Mouse (Mus musculus) embryo, embryonic 10 days (tissue): ENCODE measurements at regions not wholly inside any gene's neighbourhood (a gene's known extent, or its start where the extent isn't known, plus 50 kb on each side); places are given as distances from the start of the nearest gene placed in this dataset.
A peak's percentile ranks its signal among the peaks of the same experiment; 100 is the strongest.

ENCODE experiments used
- DNase-seq: peaks from one replicate; pipeline ENCODE4 v3.0.0-alpha.2; 2015; ENCODE audit warnings: low spot score

DNA sequence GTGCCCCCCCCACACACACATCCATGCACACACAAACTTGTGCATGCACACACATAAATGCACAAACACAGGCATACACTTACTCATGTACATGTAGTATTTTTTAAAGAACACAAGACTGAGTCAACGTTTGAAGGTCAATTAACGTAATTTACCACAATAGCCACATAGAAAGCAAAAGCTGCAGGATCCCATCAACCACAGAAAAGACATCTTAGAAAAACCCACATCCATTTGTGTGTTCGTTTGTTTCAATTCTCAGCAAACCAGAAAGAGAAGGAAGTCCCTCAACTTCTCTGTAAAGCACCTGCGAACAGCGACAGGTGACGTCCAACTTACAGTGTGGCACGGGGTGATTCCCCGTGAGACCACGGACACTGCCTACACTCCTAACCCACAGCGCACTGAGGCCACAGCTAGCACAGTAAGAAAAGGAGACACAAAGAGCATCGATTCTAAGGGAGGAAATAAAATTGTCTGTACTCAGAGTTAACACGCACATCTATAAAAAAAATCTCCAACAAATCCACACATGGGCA, 53.8 kb downstream of the Dio3 start:
- no peak for DNase-seq

GRCm38 (mm10) chr12:110334609-110335008, 55.7 kb downstream of the Dio3 start:
- DNase-seq = no peak

DNA sequence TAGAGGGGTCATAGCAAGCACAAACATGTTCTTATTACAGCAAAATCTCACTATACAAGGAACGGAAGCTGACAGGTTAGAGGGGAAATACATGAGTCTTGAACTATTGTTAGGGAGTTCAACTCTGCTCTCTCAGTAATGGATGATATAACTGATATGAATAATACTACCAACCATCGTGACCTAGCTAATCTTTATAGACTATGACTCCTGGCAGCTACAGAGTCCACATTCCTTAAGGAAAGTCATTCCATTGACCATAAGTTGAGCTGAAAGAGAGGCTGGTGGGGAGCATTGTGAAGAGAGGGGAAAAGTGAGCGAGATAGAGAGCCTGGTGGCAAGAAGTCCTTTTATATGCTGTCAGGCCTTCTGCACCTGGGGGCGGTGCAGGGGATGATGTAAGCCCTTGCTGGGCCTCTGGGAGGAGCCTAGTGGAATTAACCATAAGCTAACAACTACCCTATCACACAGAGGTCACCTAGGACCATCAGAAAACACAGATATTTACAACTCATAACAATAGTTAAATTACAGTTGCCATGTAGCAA, 65.5 kb downstream of the Dio3 start:
- DNase-seq = no peak

DNA sequence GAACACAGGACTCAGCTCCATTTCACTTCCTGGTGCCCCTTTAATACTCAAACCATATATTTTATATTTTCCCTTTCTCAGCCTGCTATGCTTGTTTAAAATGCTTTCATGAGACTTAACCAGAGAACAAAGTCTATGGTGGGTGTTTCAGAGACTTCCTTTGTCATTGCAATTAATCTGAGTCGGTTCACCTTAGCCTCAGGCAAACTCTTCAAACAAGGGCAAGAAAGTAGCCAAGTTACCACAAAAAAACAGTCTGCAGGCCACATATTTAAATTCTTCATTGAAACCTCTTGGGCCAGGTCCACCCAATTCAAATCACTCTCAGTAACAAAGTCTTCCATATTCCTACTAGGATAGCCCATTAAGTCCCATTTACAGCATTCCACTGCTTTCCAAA, 70.8 kb downstream of the Dio3 start:
- DNase-seq = no peak

DNA sequence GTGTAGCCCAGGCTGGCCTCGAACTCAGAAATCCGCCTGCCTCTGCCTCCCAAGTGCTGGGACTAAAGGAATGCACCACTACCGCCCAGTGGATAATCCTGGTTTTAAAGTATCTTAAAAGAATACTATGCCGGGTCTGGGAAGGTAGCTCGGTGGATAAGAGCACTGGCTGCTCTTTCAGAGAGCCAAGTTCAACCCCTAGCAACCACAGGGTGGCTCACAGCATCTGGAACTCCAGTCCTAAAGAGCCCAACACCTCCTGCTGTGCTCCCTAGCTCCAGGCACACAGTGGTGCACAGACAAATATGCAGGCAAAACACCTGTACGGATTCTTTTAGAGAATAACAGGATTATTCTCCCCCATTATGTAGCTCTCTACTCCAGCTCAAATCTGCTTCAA, 77.0 kb downstream of the Dio3 start:
- no peak for DNase-seq

GRCm38 (mm10) chr12:110367102-110367501, 79.8 kb upstream of the Ppp2r5c start:
- no peak for DNase-seq

- DNase-seq = no peak
Observed at GRCm38 (mm10) chr12:110367822-110368221, 79.1 kb upstream of the Ppp2r5c start.

DNA sequence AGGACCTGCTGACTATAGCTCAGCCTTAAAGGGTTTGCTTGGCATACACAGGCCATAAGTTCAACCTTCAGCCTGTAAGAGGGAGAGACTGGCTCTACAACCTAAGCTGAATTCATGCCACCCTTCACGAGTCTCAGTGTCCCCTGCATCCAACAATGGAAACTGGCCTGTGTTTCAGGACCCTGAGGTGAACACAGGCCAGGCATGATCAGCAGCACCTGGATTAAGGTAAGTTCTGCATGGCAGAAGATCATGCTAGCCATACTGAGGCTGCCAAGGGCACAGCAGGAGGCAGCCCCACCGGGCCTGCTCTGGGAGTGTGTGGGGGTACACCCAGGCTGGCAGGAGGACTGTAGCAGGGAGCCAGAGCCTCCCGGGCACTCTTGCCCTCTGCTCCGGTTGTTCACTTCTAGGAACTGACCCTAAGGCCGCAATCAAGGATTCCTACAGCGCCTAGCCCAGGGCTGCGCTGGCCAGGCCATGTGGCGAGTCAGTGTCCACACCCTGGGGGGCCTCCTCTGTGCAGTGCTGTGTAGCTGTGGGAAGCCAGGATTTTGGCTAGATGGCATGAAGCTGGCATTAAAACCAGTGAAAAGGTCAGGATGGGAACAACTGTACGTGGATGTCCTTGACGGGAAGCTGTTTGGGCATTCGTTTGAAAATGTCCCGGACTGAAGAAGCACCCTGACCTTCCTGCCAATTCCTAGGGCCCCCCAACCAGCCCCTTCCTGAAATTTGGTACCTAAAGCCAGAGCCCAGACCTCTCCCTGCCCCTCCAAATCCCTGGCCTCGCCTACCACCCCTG, 74.8 kb upstream of the Ppp2r5c start:
- DNase-seq = no peak

- DNase-seq = no peak
Observed at GRCm38 (mm10) chr12:110372986-110373385, 73.9 kb upstream of the Ppp2r5c start.

DNA sequence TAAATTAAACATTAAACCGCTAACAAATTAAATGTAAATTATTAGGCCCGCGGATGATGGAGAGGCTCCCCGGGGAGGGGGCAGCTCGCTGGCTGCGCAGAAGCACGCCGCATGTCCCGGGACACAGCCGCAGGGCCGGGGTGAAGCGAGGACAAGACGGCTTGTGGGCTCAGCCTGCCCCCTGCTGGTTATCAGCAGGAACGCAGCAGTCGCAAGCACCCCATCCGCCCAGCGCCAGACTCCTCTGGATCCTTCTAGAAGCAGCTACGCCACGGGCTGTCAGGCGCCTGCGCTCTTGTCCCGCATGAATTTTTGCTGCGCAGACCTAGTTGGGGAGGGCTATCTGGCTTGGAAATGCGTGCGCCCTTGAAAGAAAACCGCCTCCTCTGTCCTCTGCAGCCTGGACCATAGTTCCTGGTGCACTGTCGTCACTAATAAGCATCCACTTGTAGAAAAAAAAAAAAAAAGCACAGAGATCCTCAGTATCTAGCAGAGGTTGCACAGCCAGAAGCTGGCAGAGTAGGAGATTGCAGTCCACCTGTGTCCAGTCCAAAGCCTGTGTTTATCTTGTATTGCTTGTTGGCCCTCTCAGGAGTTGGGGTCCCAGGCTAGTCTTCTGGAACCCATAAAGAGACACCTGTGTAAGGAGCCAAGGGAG, 73.4 kb upstream of the Ppp2r5c start:
- DNase-seq = peak; percentile 92

GRCm38 (mm10) chr12:110375139-110375538, 71.8 kb upstream of the Ppp2r5c start:
- peak; percentile 74 for DNase-seq

DNA sequence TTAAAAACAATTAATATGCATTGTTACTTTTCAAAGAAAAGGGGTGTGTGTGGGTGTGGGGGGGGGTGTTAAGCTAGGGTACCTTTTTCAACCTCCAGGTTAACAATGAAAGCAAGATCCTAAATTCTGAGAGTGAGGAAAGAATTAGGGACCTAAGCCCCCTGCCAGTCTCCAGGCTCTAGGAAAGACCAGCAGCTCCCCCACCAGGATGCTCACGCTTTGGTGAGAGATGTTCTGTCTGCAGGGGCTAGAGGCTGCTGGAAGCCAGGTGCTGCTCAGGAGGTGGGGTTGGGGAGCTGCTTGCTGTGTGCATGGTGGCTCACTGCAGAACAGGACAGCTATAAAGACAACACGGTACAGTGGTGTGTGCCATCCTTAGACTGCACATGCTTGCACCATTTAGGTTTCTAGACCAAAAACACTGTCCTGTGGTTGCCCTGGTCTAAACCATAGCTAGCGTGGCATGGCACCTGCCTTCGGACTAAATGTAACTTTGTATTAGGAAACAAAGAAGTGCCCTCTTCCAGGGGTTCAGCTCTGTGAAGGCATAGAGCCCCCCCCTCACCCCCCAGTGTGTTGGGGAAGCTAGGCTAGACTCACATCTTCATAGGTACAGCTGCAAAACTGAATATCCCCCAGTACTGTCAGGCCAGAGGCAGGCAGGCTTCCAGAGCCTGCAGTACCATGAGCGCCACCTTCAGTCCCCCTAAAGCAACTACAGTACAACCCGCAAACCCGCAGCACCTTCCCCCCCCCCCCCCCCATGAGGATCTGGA, 70.7 kb upstream of the Ppp2r5c start:
- peak; percentile 36 for DNase-seq

DNA sequence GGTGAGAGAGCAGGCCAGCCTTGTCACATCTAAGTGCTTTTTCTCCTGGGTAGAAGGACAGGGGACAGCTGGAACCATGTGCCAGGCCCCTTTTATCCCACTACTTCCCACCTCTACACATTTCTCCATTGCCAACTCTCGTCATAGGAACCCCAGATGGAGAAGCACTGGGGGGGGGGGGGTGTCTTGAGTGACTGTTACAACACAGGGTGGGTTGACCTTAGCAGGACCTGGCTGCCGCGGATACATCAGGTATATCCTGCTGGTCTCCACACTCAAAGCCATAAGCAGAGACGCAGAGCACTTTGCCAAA, 70.1 kb upstream of the Ppp2r5c start:
- no peak for DNase-seq

DNA sequence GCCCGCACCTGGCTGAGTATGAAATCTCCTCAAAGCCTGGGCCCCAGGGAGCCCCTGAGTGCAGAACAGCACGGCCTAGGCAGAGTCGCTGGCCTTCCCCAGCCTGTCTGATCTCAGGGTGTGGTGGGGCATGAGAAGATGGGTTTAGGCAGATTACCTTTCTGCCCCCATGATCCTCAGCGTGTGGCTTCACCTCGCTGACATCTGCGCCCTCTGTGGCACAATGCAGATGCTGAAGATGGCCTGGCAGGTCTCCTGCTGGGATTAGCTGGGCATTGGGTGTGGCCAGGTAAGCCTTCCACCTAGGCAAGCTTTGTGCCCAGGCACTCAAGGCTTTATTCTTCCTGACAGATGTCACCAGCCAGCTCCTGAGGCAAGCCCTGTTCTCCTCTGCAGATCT, 69.6 kb upstream of the Ppp2r5c start:
- no peak for DNase-seq

GRCm38 (mm10) chr12:110377734-110378133, 69.2 kb upstream of the Ppp2r5c start:
- DNase-seq = peak; percentile 46

- DNase-seq = no peak
Observed at GRCm38 (mm10) chr12:110378302-110378701, 68.6 kb upstream of the Ppp2r5c start.

GRCm38 (mm10) chr12:110379721-110380120, 67.2 kb upstream of the Ppp2r5c start:
- DNase-seq = no peak

GRCm38 (mm10) chr12:110380831-110381750, 65.8 kb upstream of the Ppp2r5c start:
- DNase-seq = peak; percentile 43

DNA sequence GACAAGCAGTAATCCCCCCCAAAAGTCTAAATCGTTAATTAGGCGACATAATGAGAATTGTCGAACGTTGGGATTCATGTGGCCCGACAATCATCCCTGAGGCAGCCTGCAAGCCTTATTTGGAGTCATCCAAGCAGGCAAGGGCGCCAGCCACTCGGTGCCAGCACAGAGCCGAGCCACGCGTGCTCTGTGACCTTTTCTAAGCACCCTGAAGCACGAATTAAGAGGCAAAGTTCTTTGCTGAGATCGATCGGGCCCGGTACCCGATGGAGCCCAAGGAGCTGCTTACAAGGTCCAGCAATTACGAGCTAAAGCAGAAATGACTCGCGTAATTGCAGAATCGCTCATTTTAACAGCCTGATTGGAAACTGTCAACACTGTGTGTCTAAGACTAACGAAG, 61.9 kb upstream of the Ppp2r5c start:
- DNase-seq = no peak

DNA sequence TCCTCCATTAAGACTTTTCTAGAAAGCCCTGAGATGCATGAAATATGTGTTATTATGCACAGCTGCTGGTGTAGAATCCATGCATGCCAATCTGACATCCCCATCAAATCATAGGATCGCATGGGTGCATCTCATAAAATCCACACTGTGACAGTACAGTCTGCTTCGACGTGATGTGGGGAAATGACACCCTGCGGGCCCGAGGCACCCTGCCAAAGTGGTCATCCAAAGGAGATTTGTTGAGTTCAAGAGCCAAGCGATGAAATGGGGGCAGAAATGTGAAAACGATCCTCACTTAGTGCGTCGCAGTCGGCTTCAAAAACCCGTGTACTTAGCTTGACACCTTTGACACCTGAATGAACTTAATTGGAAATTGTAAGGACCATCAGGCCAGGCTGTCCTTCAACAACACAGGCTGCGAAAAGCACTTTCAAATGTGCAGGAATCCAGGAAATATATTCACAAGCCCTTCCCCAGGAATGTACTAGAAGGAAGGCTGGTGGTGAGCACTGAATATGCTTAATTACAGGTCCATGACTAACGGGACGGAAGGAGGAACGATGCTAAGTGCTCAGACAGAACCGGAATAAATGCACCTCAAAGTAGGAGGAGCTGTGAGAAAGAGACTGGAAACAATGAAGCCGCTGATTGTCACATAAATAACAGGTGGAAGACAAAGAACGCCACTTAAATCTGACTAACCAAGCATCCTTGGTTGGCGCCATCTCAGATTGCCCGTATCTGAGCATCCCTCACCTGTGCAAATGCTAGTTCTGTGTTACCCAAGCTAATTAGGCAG, 60.9 kb upstream of the Ppp2r5c start:
- no peak for DNase-seq

DNA sequence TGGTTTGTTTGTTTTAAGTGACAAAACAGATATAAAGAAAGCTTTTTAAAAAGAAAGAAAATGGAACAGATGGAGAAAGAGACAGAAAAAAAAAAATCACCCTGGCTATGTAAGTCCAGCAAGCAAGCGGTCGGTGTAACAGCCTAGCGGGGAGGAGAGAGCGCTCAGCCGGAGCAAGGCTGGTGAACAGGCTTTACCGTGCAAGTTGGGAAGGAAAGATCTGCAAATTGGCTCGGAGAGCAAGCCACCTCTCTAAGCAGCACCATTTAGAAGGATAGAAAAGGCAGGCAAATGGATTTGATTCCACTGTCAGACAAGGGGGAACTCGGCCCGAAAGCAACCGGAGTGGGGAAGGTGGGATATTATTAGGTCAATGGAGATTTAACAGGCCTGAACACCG, 59.9 kb upstream of the Ppp2r5c start:
- DNase-seq = no peak
